Mouse (Mus musculus): ENCODE data around the gene Ankrd11.

Ankrd11 gene

DNA sequence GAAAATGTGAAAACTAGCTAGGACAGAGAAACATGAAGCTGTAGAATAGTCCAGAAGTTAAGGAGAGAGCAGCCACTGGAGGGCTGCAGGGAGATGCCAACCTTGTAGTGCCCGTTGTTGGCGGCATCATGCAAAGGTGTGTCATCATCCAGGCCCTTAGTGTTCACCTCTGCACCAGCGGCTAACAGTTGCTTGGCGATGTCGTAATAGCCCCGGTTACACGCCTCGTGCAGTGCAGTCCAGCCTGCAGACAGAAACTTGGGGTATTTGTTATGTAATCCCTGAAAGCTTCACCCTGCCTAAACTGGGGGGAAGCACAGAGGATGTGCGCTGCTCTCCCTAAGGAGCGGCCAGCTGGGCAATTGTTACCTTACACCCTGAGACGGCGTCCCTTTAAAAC is 143.6 kb downstream of the Ankrd11 start:
- DNase-seq (ENCODE audit: low read depth, low spot score), result no peak

- no peak for DNase-seq (ENCODE audit: low read depth, low spot score)
Observed at GRCm38 (mm10) chr8:122898018-122898417, 144.1 kb downstream of the Ankrd11 start.

GRCm38 (mm10) chr8:122897200-122897599 is 144.9 kb downstream of the Ankrd11 start:
- DNase-seq (ENCODE audit: low read depth, low spot score), result no peak

- no peak for DNase-seq (ENCODE audit: low read depth, low spot score)
Observed at GRCm38 (mm10) chr8:122896317-122896716, 145.8 kb downstream of the Ankrd11 start.

GRCm38 (mm10) chr8:122893451-122893850 is 148.6 kb downstream of the Ankrd11 start:
- no peak for DNase-seq (ENCODE audit: low read depth, low spot score)

- no peak for DNase-seq (ENCODE audit: low read depth, low spot score)
Observed at GRCm38 (mm10) chr8:122891440-122891839, 150.6 kb downstream of the Ankrd11 start.

- DNase-seq (ENCODE audit: low read depth, low spot score), result no peak
Observed at GRCm38 (mm10) chr8:122883671-122884070, 158.4 kb downstream of the Ankrd11 start.

DNA sequence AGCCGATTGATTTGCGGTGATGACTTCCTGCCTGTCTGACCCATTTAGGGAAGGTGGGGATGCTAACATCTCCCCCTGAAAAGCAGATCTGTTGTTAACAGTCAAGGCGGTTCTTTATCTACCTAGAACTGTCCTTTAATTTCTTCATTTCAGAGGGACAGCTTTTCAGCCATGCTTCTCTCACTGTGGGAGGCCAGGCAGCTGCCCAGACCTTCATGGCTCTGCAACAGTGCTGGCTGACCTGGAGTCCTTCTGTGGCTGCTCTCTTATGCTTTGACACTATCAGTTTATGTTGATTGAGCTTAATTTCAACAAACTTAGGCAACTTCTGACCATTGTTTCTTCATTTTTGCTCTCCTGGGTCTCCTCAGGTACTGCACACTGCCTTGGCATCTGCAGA is 161.8 kb downstream of the Ankrd11 start:
- no peak for DNase-seq (ENCODE audit: low read depth, low spot score)

GRCm38 (mm10) chr8:122878231-122878630 is 163.8 kb downstream of the Ankrd11 start:
- DNase-seq (ENCODE audit: low read depth, low spot score), result no peak

- no peak for DNase-seq (ENCODE audit: low read depth, low spot score)
Observed at GRCm38 (mm10) chr8:122875186-122875585, 166.9 kb downstream of the Ankrd11 start.

- DNase-seq (ENCODE audit: low read depth, low spot score), result no peak
Observed at GRCm38 (mm10) chr8:122873171-122873570, 168.9 kb downstream of the Ankrd11 start.

DNA sequence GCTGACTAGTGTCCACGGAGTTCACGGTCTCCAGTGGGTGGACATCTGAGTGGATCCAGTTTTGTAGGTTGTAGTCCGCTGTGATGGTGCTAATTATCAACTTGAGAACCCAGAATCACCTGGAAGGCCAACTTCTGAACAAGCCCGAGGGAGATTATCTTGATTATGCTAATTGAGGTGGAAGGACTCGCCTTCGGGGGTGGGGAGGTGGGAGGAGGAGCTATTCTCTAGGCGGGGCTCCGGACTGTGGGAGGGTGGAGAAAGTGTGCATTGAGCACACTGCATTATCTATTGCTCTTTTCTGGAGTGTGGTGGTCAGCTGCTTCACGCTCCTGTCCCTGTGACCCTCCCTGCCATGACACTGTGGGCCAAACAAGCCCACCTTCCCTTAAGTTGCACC is 170.4 kb downstream of the Ankrd11 start:
- DNase-seq (ENCODE audit: low read depth, low spot score), result no peak

DNA sequence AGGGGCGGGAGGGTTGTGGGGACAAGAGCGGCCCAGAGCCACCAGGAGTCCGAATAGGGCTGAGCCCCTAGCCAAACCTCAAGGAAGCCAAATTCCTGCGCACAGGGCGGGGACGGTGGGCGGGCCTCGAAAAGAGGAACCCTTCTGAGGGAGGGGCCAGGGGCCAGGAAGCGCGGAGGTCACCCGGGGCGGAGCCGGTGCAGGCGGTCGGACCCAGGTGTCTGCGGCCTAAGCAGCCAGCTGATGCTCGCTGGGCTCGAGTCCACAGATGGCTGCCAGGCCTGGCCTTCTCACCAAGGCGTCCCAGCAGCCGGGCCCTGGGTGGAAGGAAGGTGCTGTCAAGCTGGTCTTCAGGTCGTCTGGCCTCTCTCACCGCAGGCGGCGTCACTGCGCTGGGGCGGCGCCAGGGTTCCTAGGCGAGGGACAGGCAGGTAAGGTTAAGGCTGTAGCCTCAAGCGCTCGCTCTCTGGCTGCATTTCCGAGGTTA is 171.7 kb downstream of the Ankrd11 start:
- DNase-seq (ENCODE audit: low read depth, low spot score), result no peak

- DNase-seq (ENCODE audit: low read depth, low spot score), result no peak
Observed at GRCm38 (mm10) chr8:122867982-122868381, 174.1 kb downstream of the Ankrd11 start.

- DNase-seq (ENCODE audit: low read depth, low spot score), result no peak
Observed at GRCm38 (mm10) chr8:122866231-122866630, 175.8 kb downstream of the Ankrd11 start.

DNA sequence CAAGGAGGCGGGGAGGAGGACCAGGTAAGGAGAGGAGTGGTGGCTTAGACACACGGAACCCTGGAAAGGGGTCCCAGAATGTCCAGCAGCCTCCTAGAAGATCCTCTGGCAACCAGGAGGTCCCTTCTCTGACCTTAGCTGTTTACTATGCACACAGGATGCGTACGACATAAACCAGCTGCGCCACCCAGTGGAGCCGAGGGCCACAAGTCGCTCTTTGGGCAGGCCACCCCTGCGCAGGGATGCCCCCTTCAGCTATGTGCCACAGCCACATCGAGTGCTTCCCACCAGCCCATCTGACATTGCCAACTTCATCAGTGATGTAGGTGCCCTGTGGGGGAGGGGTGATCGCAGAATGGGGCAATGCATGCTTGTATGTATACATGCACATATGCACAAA is 176.6 kb downstream of the Ankrd11 start:
- DNase-seq (ENCODE audit: low read depth, low spot score), result no peak

DNA sequence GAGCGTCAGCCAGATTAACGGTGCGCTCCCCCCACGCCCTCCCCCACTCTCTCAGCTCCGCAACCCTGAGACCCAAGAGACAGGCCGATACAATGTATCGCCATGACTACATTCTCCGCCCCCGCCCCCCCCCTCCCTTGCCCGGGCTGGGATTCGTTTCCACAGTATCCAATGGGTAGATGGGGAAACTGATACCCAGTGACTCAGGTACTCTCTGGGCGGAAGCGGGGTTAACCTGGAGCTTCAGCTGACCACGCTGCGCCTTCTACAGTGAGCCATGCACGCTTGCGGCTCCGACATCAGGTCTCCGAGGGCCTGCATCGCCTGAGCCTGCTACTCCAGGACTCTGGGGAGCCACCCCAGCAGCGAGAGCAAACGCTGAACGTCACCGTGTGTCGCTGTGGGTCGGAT is 177.4 kb downstream of the Ankrd11 start:
- no peak for DNase-seq (ENCODE audit: low read depth, low spot score)

DNA sequence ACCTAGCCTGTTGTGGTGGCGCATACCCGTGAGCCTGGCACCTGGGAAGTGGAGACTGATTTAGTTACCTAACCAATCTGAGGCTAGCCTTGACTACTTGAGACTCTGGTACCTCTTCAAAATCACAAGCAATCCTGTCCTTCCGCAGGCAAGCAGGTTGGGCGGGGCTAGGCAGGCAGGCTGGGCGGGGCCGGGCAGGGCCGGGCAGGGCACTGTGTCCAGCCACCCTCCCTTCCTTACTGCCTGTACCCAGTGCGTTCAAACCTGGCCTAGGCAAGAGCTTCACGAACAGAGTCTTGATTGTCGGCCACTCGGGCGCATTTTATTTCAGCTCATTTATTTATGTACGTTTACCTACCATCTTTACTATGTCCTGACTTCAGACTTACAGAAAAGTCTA is 182.2 kb downstream of the Ankrd11 start:
- no peak for DNase-seq (ENCODE audit: low read depth, low spot score)

GRCm38 (mm10) chr8:122856288-122856687 is 185.8 kb downstream of the Ankrd11 start:
- no peak for DNase-seq (ENCODE audit: low read depth, low spot score)

DNA sequence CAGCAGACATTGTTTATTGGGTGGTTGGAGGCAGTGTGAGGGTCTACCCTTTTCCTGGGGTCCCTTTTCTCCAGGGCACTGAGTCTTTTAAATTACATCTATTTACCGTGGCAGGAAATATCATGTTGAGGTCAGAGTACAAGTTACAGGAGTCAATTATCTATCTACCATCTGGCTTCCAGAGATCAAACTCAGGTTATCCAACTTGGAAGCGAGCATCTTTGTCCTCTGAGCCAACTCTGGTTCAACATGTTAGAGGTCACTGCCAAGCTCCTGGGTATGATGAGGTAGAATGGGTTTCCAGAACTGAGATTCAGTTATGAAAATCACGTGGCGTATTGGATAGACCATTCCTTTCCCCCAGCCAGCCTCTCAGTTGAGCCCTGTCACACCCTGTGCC is 187.0 kb downstream of the Ankrd11 start:
- no peak for DNase-seq (ENCODE audit: low read depth, low spot score)

DNA sequence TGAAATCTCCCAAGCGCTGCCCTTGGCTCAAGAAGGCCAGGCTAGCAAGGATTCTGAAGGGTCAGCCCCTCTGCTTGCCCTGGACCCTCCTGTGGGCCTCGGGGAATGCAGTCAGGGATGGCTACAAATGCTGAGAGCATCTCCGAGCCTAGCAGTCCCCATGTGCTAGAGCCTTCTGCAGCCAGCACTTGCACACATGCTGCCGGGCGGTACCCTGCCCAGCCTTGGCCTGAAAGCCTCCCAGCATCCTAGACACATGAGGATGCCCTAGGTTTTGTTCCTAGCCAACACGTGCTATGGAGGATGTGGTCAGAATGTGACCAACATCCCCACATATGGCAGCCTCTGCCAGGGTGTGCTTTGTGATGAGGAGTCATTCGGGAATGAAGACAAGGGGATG is 187.7 kb downstream of the Ankrd11 start:
- no peak for DNase-seq (ENCODE audit: low read depth, low spot score)

- no peak for DNase-seq (ENCODE audit: low read depth, low spot score)
Observed at GRCm38 (mm10) chr8:122853340-122853771, 188.7 kb downstream of the Ankrd11 start.

DNA sequence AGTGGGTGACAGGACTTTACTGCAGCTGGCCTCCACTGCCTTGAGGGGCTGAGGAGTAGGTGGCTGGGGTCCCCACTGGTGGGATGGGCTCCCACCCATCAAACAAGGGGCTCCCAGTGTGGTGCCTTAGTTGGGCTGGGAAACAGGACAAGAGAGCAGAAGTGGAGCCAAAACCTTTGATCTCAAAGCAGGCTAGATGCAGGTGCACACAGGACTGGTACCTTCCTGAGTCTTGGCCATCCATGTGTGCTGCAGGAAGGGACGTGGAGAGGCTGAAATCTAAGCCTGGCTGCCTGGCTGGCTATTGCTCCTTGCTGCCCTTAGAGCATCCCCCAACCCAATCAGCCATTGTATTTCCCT is 189.6 kb downstream of the Ankrd11 start:
- DNase-seq (ENCODE audit: low read depth, low spot score), result no peak
